Mouse (Mus musculus): ENCODE measurements at regions not wholly inside any gene's neighbourhood (a gene's known extent, or its start where the extent isn't known, plus 50 kb on each side); places are given as distances from the start of the nearest gene placed in this dataset.
"Not testable (repeated sequence)": the region's sequence is repeated elsewhere in the genome, so short reads cannot be mapped to it uniquely, and the experiment has no call there.

GRCm38 (mm10) chr3:101224091-101224490 lies 63.6 kb downstream of the Cd2 start:
- no peak for DNase-seq (ENCODE audit: low read depth, low spot score)
- 83% methylated on average over 7 of the region's 7 CpGs for WGBS

DNA sequence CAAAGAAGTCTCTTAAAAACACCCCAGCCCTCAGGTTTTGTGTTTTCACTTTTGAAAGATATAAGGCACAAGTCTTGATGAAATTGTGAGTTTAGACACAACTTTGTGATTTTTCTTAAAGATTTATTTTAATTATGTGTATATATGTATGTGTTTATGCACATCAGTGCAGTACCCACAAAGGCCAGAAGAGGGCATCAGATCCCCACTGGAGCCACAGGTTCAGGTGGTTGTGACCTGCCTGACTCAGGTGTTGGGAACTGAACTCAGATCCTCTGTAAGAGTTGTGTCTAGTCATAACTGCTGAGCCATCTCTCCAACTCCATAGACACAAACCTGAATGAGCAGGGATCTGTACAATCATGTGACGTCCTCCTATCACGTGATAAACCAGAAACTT lies 67.8 kb downstream of the Cd2 start:
- no peak for DNase-seq (ENCODE audit: low read depth, low spot score)
- 97% methylated on average over 2 of the region's 2 CpGs for WGBS

- 69% methylated on average over 13 of the region's 13 CpGs for WGBS
These were observed 71.0 kb downstream of the Cd2 start for GRCm38 (mm10) chr3:101216711-101217110.

GRCm38 (mm10) chr3:101213212-101213562 lies 74.6 kb downstream of the Cd2 start:
- WGBS, result 23% methylated on average over 4 of the region's 4 CpGs
- peak; percentile 14 for DNase-seq (ENCODE audit: low read depth, low spot score)

More at GRCm38 (mm10) chr3:101216711-101217110, 71.0 kb downstream of the Cd2 start:
- no peak for DNase-seq (ENCODE audit: low read depth, low spot score)

- 14% methylated on average over 12 of the region's 12 CpGs for WGBS
- no peak for DNase-seq (ENCODE audit: low read depth, low spot score)
These were observed 75.1 kb downstream of the Cd2 start for GRCm38 (mm10) chr3:101212403-101213211.

GRCm38 (mm10) chr3:101211936-101212335 lies 75.8 kb downstream of the Cd2 start:
- peak; percentile 92 for DNase-seq (ENCODE audit: low read depth, low spot score)
- 22% methylated on average over 4 of the region's 4 CpGs for WGBS

DNA sequence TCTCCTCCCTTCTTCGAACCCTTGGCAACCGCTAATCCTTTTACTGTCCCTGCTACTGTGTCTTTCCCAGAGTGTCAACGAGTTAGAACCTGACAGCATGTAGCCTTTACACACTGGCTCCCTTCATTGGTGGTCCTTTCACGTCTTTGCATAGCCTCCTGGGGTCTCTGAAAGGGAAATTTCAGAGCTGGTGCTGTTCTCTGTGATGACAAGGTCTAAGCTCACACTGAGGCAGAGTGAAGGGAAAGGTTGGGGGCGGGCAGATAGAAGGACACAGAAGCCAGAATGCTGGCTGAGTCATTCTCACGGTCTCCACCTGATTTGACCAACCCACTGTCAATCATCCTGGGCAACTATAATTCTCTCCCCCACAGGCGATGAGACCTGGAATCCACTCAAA lies 78.2 kb downstream of the Cd2 start:
- DNase-seq (ENCODE audit: low read depth, low spot score), result no peak
- WGBS, result 81% methylated on average over 7 of the region's 7 CpGs

DNA sequence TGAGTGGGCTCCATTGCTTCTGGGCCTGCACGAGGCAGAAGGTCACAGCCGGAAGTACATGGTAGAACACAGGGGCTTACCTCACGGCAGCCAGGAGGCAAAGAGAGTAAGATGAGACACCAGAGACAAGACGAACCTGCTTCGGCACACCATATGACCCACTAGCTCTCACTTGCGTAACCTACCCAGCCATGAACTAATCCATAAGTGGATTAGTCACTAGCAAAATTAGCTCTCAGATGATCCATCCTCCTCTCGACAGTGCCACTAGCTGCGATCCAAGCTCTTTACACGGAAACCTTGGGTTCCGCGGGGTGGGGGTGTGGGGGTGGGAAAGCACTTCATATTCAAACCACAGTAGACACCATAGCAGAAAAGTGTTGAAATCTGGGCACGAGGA lies 79.0 kb downstream of the Cd2 start:
- DNase-seq (ENCODE audit: low read depth, low spot score), result no peak
- 92% methylated on average over 12 of the region's 12 CpGs for WGBS

DNA sequence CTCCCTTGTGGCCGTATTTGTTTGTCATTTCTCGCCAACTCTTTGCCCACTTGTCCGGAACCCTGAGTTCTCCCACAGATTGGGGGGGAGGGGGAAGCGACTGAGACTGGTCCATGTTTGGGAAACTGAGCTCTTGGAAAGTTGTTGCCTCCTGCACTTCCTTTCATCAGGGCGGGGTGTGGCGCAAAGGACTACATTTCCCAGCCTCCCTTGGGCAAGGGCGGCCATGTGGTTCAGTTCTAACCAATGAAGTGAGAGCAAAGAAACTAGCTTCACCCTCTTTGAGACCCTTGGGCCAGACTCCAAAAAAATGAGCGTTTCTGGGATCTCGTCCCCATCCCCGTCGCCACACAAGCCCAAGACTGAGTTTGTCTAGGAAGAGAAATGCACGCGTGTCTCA lies 81.6 kb downstream of the Cd2 start:
- 97% methylated on average over 13 of the region's 13 CpGs for WGBS
- DNase-seq (ENCODE audit: low read depth, low spot score), result not testable (repeated sequence)

DNA sequence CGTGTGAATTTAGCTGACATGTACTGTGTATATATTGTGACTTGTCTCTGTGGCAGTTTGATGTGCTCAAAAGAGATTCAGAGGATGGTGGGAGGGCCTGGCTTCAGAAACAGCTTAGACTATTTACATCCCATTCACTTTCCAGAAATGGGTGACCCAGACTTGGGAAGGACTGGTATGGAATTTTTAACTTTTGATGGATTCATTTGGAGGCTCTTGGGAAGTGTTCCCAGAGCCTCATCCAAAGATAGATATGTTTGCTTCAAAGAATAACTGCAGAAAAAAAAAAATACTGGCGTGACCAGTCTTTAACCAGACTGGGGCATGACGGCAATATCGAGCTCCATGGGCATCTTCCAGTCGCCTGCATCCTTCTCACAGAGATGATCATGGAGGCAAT lies 84.6 kb upstream of the Ptgfrn start:
- DNase-seq (ENCODE audit: low read depth, low spot score), result no peak
- 74% methylated on average over 5 of the region's 5 CpGs for WGBS

- no peak for DNase-seq (ENCODE audit: low read depth, low spot score)
- WGBS, result 71% methylated on average over 5 of the region's 5 CpGs
These were observed 84.2 kb upstream of the Ptgfrn start for GRCm38 (mm10) chr3:101194319-101194718.

- 91% methylated on average over 7 of the region's 7 CpGs for WGBS
These were observed 81.4 kb upstream of the Ptgfrn start for GRCm38 (mm10) chr3:101191298-101191986.

GRCm38 (mm10) chr3:101181958-101182357 lies 71.9 kb upstream of the Ptgfrn start:
- 84% methylated on average over 11 of the region's 11 CpGs for WGBS

More at GRCm38 (mm10) chr3:101191298-101191986, 81.4 kb upstream of the Ptgfrn start:
- no peak for DNase-seq (ENCODE audit: low read depth, low spot score)

GRCm38 (mm10) chr3:101173954-101174353 lies 63.9 kb upstream of the Ptgfrn start:
- DNase-seq (ENCODE audit: low read depth, low spot score), result no peak
- 84% methylated on average over 6 of the region's 6 CpGs for WGBS

More at GRCm38 (mm10) chr3:101181958-101182357, 71.9 kb upstream of the Ptgfrn start:
- DNase-seq (ENCODE audit: low read depth, low spot score), result no peak

GRCm38 (mm10) chr3:101170037-101171019 lies 60.2 kb upstream of the Ptgfrn start:
- WGBS, result 86% methylated on average over 15 of the region's 15 CpGs

GRCm38 (mm10) chr3:101167026-101167425 lies 56.9 kb upstream of the Ptgfrn start:
- no peak for DNase-seq (ENCODE audit: low read depth, low spot score)
- WGBS, result 73% methylated on average over 1 of the region's 1 CpGs

More at GRCm38 (mm10) chr3:101170037-101171019, 60.2 kb upstream of the Ptgfrn start:
- no peak for DNase-seq (ENCODE audit: low read depth, low spot score)

DNA sequence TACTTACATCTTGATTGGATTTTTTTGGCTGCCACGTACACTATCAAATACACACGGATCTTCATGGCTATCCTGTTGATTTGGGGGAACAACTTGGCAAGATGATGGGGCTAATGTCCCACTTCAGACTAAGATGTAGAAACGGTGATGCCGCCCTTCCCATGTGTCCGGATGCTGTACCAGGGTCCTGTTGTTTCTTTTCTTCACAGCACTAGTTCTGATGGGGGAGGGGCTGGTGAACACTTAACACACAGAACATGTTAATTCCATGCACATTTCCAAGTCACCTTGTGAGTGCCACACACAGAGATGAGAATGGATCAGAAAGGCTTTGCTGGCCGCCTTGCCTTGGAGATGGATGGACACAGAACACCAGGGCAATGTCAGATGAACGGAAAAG lies 56.5 kb upstream of the Ptgfrn start:
- WGBS, result 95% methylated on average over 7 of the region's 7 CpGs
- DNase-seq (ENCODE audit: low read depth, low spot score), result no peak

- 70% methylated on average over 6 of the region's 6 CpGs for WGBS
- DNase-seq (ENCODE audit: low read depth, low spot score), result no peak
These were observed 55.2 kb upstream of the Ptgfrn start for GRCm38 (mm10) chr3:101165261-101165660.

GRCm38 (mm10) chr3:101164771-101165170 lies 54.7 kb upstream of the Ptgfrn start:
- no peak for DNase-seq (ENCODE audit: low read depth, low spot score)
- 60% methylated on average over 5 of the region's 5 CpGs for WGBS

- no peak for DNase-seq (ENCODE audit: low read depth, low spot score)
- 90% methylated on average over 4 of the region's 4 CpGs for WGBS
These were observed 53.9 kb upstream of the Ptgfrn start for GRCm38 (mm10) chr3:101163991-101164434.

Measured in large intestine, adult 2 months (tissue).